In genomic region chr10:40069270-40069669, GRCm38 (mm10) we compare ENCODE assay signal across 10 mouse cellular contexts. TPM values are rescaled to one million over a fixed set of nuclear protein-coding genes. Genes with fewer than 3 reads are reported as not detected.
DNase-seq lines count a peak whose midpoint lies in the region; ATAC-seq and TF ChIP-seq lines count a peak whose summit lies in the region.
"Had no signal": no experiment of that assay in that cellular context is flagged by ENCODE, and none has a peak within 500 bp of the region (broad histone marks: within the 10 kb centered on the region; RNA-seq: fewer than 3 reads in every experiment).

No protein-coding gene starts in this region.

- H3K9ac ChIP-seq in stomach, embryonic 15.5 days: no peak overlapping the region
- no peak overlapping the region for H3K9ac ChIP-seq in stomach, postnatal 0 days (ENCODE audit: low read length)
- H3K9ac ChIP-seq: neural tube, embryonic 13.5 days had no signal

- peak overlapping the region; percentile 31; the same call in 1 of the 2 replicates for H3K27ac ChIP-seq in stomach, embryonic 15.5 days
- H3K27ac ChIP-seq in stomach, postnatal 0 days (replicated peaks): no peak overlapping the region
- H3K27ac ChIP-seq: neural tube, embryonic 13.5 days had no signal

- H3K4me3 ChIP-seq in stomach, embryonic 15.5 days (replicated peaks): no peak overlapping the region
- H3K4me3 ChIP-seq in stomach, postnatal 0 days (ENCODE audit: low read depth, low read length): no peak overlapping the region
- H3K4me3 ChIP-seq: neural tube, embryonic 13.5 days had no signal

- DNase-seq in frontal cortex, postnatal 10 days (ENCODE audit: low spot score in 2 of 2): no peak
- DNase-seq in stomach, postnatal 0 days (ENCODE audit: low spot score): no peak
- peak; percentile 28 to 77 for DNase-seq in left cerebral cortex, postnatal 25 days (ENCODE audit: low spot score in 2 of 2)
- peak; percentile 71 for DNase-seq in telencephalon, adult 2 months (ENCODE audit: low read depth, low spot score)
- DNase-seq in thymus, postnatal 36 days: no peak
- no peak for DNase-seq in thymus, adult 18-20 months
- DNase-seq: adrenal gland, adult 8-10 months had no signal

- H3K36me3 ChIP-seq in stomach, embryonic 15.5 days: no peaks in the 10 kb centered on the region
- H3K36me3 ChIP-seq in stomach, postnatal 0 days (ENCODE audit: control insufficient read depth, insufficient read depth, low read length): no peaks in the 10 kb centered on the region
- H3K36me3 ChIP-seq: neural tube, embryonic 13.5 days had no signal

- no peaks in the 10 kb centered on the region for H3K27me3 ChIP-seq in stomach, embryonic 15.5 days (replicated peaks)
- H3K27me3 ChIP-seq in stomach, postnatal 0 days (ENCODE audit: control insufficient read depth, insufficient read depth, low read length): no peaks in the 10 kb centered on the region
- H3K27me3 ChIP-seq: neural tube, embryonic 13.5 days had no signal

- TF ChIP-seq CTCF in stomach, postnatal 0 days (IDR thresholded peaks at IDR 0.05; ENCODE audit: low read depth): no peak

- WGBS in stomach, embryonic 15.5 days: 39% methylated on average over 4 of the region's 4 CpGs
- WGBS in stomach, postnatal 0 days: 41% methylated on average over 4 of the region's 4 CpGs

- no peaks in the 10 kb centered on the region for H3K9me3 ChIP-seq in stomach, embryonic 15.5 days
- no peaks in the 10 kb centered on the region for H3K9me3 ChIP-seq in stomach, postnatal 0 days (ENCODE audit: control insufficient read depth, low read length)
- H3K9me3 ChIP-seq: neural tube, embryonic 13.5 days had no signal

- H3K4me1 ChIP-seq in stomach, embryonic 15.5 days: no peaks in the 10 kb centered on the region
- H3K4me1 ChIP-seq in stomach, postnatal 0 days (replicated peaks; ENCODE audit: control insufficient read depth, insufficient read depth): no peaks in the 10 kb centered on the region

- TF ChIP-seq EP300 in stomach, postnatal 0 days (optimal IDR thresholded peaks at IDR 0.05): no peak

- intact Hi-C loops in left cerebral cortex, postnatal 25 days (cut with DNase I): no loop called here

- ATAC-seq in frontal cortex, adult (ENCODE audit: low TSS enrichment): peak; percentile 98
- ATAC-seq in stomach, embryonic 15.5 days (ENCODE audit: insufficient read depth, low FRiP score, low read depth): no peak; the same call in 1 of the 2 replicates
- ATAC-seq in stomach, postnatal 0 days (ENCODE audit: low FRiP score, low TSS enrichment): no peak

- H3K4me2 ChIP-seq in stomach, embryonic 15.5 days: no peak overlapping the region
- no peak overlapping the region for H3K4me2 ChIP-seq in stomach, postnatal 0 days (replicated peaks; ENCODE audit: low read depth)
- H3K4me2 ChIP-seq: neural tube, embryonic 13.5 days had no signal

RNA-seq across cellular contexts. Expression of gene Mfsd4b1, which starts 44.2 kb away (rescaled TPM):
- polyA plus RNA-seq in stomach, embryonic 15.5 days (2015; fragmentation: Nextera tagmentation; extraction: Ambion mirVana): 0.06 and 0.09 TPM in 2 replicates
- polyA plus RNA-seq in stomach, postnatal 0 days (2015; fragmentation: Nextera tagmentation; extraction: Ambion mirVana): 0.07 and 0.22 TPM in 2 replicates
- under 1 TPM; 0.57 to 0.87 TPM for total RNA-seq in left cerebral cortex, postnatal 25 days (2021)

Comparison
In these comparisons a context has a peak if more than half of its experiments do, and no peak if none do; other contexts are left out.
1. DNase-seq: peak in left cerebral cortex, postnatal 25 days (2 of 2) and telencephalon, adult 2 months (single experiment); none in frontal cortex, postnatal 10 days (0 of 2), stomach, postnatal 0 days (single experiment), thymus, postnatal 36 days (0 of 2) and thymus, adult 18-20 months (0 of 2).